Mouse (Mus musculus) gastrocnemius, postnatal 25 days (tissue): Measurements from ENCODE around the gene Mobp. TPM values are rescaled to one million over a fixed set of nuclear protein-coding genes. Genes with fewer than 3 reads are reported as not detected.

ENCODE experiments used
- DNase-seq: peaks from one replicate; pipeline ENCODE4 v3.0.0; 2022
- total RNA-seq, 2 experiments: library from RNA; stranded (reverse); gene quantifications; 1 replicate in 1 of 2; 2 replicates in 1 of 2; pipeline ENCODE4 v1.2.3; 2021

The Mobp gene
- total RNA-seq, 2 experiments from 2014 or later, result not detected

GRCm38 (mm10) chr9:120212936-120213335, 63.4 kb downstream of the Mobp start:
- DNase-seq, result no peak

GRCm38 (mm10) chr9:120214978-120215495, 65.5 kb downstream of the Mobp start:
- no peak for DNase-seq

- DNase-seq, result no peak
Measured at GRCm38 (mm10) chr9:120219411-120219810, 69.9 kb downstream of the Mobp start.

Other genes with a start within 250 kb of the Mobp start
- gene Gorasp1, start 212.1 kb upstream of the Mobp start, total RNA-seq, result 10 to 100 TPM; 17.2 to 19.3 TPM
- not detected for gene Ttc21a, start 212.1 kb upstream of the Mobp start, total RNA-seq
- 1 to 10 TPM; 2.4 to 3.6 TPM for gene Csrnp1, start 165.0 kb upstream of the Mobp start, total RNA-seq
- gene Xirp1, start 126.1 kb upstream of the Mobp start, total RNA-seq, result 100 to 1,000 TPM; 105 to 112 TPM
- gene Cx3cr1, start 79.8 kb upstream of the Mobp start, total RNA-seq, result under 1 TPM; 0.24 to 0.61 TPM
- gene Ccr8, start 57.6 kb upstream of the Mobp start, total RNA-seq, result not detected
- 10 to 100 TPM; 10.1 to 10.4 TPM for gene Slc25a38, start 39.3 kb upstream of the Mobp start, total RNA-seq
- 100 to 1,000 TPM; 388 to 402 TPM for gene Rpsa, start 22.0 kb upstream of the Mobp start, total RNA-seq
- gene Myrip, start 151.8 kb downstream of the Mobp start, total RNA-seq, result 1 to 10 TPM in 1 of 2 experiments, under 1 TPM in 1; 0.97 to 4.5 TPM